Mouse (Mus musculus) thymus, postnatal 25 days (tissue): ENCODE measurements around the gene Nbeal2.

Experiments used
- DNase-seq: peaks from one replicate; pipeline ENCODE4 v3.0.0; 2022

The Nbeal2 gene

DNA sequence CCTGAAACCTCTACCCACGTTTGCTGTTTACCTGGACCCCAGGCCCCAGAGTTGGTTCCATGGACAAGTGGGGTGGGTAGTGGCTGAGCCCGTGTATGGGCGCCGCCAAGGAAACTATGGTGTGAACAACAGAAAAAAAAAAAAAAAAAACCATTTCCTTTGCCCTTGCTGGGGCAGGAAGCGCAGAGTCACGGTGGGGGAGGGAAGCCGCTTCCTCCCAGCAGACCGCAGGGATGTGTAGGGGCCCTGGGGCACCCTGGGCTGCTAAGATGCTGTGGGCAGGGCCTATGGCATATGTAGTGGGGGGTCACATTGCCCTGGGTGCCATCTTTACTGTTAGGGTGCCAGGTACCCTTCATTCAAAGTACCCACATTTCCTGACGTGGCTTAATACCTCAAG is 8.7 kb downstream of the Nbeal2 start:
- DNase-seq: peak; percentile 89

GRCm38 (mm10) chr9:110644295-110644694 is 9.7 kb downstream of the Nbeal2 start:
- DNase-seq: no peak

DNA sequence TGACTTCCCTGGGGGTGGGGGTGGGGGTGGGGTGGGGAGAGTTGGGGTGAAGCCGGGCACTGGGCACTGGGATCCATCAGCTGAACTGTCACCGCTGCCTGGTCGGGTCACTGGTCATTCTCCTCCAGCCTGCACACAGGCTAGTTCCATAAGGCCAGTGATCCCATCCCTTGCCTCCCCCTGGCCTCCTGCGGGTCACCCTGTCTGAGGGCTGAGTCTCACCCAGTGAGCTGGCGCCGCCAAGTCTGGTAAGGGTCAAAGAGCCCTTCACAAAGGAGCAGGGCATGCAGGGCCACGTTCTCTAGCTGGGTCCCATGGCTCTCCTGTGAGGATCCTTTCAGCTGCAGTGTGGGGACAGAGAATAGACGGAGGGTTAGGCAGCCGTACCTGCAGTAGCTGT is 10.2 kb downstream of the Nbeal2 start:
- no peak for DNase-seq

DNA sequence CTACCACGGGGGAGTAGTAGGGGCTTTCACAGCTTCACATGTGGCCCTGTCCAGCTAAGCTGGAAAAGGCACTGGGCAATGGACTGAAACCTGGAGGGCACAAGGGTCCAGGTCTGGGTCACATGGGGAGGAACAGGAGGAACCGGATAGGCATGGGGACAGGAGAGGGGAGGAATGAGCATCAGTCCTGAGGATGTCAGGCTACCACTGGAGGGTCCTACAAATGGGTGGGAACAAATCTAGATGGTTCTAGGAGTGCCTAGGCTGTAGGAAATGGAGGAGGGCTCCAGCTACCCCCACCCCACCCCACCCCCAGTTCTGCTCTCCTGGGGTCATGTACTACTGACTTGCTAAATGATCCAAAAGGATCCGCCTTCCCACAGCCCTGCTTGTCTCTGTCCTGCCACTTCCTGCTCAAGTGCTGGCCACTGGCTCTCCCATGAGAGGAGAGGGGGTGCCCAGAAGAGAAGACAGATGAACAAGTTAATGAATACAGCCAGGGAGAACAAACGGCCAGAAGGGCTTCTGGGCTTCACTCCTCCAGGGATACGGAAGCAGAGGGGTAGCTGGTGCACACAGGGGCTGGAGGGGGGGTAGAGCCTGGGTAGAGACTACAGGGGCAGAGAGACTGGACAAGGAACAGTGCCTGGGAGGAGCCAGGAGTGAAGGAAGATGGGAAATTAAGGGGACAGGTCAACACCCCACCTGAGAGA is 11.0 kb downstream of the Nbeal2 start:
- no peak for DNase-seq

DNA sequence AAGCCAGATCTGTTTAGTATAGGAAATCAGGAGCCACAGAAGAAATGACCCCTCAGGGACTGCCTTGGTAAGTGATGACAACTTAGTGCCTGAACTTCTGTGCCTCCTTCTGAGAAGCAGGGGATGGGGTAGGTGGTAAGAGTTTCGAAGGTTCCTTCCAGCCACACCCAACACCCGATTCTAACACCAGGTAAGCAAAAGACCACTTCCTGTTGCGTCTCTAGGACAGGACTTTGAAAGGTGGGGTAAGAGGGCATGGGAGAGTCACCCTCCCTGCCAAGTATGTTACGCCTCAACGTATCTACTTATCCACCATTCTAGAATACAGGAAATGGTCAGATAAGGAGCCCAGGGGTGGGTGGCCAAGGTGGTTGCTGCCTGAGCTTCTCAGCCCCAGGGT is 13.0 kb downstream of the Nbeal2 start:
- no peak for DNase-seq

GRCm38 (mm10) chr9:110638611-110639021 is 15.3 kb downstream of the Nbeal2 start:
- no peak for DNase-seq

- peak; percentile 91 for DNase-seq
Measured at GRCm38 (mm10) chr9:110635225-110635624, 18.7 kb downstream of the Nbeal2 start.

GRCm38 (mm10) chr9:110633882-110634281 is 20.1 kb downstream of the Nbeal2 start:
- no peak for DNase-seq

DNA sequence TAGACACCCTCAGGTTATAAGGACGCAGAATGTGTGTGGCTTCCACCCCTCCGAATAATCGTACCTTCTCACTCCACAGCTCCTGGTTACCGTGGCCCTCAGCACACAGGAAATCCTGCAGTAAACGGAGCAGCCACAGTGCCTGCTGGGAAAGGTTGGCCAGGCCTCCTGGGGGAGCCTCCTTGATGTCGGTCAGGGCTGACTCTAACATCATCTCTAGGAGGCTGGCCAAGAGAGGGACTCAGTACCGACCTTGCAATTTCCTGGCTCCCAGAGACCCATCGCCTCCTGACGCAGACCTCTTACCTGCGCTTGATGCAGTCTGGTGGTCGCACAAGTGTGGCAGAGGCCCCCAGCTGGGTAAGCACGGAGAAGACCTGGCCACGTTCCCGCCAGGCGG is 21.3 kb downstream of the Nbeal2 start:
- no peak for DNase-seq

DNA sequence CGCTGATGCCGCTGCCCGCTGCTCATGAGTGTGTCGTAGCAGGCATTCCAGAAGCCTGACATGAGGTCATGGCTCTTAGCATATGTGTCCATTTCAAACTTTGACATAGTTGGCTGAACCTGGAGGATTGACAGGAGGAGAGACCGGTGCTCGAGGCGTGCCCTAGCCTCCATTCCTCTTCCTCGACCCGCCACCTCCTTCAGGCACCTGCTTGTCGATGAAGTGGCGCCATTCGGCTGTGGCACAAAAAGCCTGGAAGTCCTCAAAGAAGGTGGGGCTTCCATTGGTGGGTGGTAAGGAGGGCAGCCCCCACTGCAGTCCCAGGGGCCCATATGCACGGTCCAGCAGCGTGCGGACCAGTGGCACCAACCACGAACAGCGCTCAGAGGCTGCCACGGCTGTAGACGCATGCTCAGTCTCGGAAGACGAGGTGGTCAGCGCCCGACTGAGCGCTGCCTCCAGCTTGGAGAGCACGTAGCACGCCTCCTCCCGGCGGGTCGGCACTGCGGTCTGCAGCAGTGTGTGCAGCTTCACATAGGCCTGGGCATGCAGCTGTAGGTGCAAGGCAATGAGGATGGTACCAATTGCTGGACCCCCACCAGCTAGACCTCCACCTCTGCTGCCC is 22.2 kb downstream of the Nbeal2 start:
- DNase-seq: no peak

DNA sequence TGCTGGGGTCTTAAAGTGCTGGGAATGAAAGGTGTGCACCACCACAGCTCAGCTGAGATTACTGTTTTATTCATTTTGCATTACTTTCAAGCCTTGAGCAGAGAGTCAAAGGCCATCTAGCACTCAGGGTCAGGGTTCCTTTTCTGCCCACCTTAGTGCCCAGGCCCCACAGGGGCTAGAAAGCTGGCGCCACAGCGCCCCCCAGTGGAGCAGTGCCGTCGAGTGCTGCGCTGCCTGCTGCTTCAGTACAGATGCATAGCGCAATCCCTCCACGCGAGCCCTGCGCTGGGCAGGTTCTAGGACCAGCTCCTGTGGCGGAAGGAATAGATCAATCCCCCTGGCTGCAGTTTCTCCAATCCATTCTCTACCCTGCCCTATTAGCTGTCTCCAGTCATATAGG is 22.8 kb downstream of the Nbeal2 start:
- peak; percentile 53 for DNase-seq

- DNase-seq: no peak
Measured at GRCm38 (mm10) chr9:110630171-110630570, 23.8 kb downstream of the Nbeal2 start.

- no peak for DNase-seq
Measured at GRCm38 (mm10) chr9:110625350-110625908, 28.5 kb downstream of the Nbeal2 start.

- no peak for DNase-seq
Measured at GRCm38 (mm10) chr9:110624361-110625166, 29.4 kb downstream of the Nbeal2 start, which contains the start of gene Nradd. Nradd (minus strand) TSS chr9:110624452.

DNA sequence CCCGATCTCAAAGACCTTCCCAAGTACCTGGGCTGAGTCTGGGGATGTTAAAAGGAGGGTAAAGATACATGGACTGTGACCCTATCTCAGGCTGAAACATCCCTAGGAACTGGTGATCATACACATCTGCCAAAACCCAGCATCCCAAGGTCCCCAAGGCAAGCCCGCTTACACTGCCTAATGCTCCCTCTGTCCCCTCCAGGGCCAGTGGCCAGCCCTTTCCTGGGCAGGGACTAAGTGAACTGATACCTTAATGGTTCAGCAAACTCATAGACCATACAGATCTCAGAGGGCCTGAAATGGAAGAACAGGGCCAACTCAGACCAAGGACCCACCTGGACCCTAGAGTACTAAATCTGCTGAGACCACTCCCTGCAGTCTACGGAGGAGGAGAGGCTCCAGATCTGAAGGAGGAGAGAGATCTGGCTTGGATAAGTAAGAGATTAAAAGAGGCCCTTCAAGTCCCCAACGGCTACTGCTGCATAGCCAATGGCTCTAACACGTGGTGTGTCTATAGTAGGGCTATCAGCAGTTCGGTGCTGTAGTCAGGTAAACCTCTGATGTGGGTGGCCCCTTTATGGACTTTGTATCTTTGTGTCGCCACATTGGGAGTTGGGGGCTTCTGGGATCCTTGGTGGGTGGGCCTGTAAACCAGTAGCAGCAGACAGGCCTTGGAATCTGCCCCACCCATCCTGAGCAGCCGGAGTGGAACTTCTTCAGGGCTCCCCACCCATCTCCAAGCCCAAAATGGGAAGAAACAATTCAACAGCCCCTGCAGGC is 30.4 kb downstream of the Nbeal2 start:
- no peak for DNase-seq

DNA sequence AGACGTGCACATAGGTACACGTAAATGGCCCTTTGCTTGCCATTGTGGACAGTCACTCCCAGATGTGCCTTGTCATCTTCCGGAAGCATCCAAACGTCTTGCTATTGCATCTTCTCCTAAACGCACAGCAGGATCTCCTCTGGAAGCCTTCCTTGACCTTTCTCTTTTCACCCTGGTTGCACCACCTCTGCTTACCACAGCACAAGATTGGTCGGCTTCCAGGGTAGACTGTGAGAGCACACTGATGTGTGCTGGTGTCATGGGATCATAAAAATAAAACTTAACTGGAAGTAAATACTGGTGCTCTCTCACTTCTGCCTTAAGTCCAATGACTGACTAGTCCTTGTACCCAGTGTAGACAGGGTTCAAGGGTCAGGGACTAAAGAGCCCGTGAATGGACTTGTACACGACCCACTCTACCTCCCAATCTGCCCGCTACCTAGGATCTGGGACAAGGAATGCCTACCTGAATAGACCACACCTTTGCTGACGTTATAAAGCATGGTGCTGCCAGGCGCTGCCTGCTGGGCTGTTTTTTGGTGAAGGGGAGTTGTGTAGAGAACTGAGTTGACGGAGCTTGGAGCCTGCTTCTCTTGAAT is 31.2 kb downstream of the Nbeal2 start:
- no peak for DNase-seq

DNA sequence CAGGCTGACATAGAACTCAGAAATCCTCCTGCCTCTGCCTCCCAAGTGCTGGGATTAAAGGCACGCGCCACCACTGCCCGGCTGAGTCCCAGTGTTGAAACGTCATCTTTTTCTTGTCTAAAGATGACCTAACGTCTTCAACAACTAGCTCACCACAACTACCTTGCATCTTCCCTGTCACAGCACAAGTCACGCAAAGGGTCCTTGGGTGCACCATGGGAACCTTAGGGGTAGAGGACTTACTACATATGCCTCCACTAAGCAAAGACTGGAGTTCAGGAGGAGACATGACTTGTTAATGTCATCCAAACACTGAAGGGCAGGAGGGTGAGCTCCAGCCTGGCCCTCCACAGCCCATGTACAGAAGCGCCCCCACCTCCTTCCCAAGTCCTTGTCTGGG is 33.3 kb downstream of the Nbeal2 start:
- DNase-seq: no peak

- no peak for DNase-seq
Measured at GRCm38 (mm10) chr9:110620180-110620579, 33.8 kb downstream of the Nbeal2 start.

DNA sequence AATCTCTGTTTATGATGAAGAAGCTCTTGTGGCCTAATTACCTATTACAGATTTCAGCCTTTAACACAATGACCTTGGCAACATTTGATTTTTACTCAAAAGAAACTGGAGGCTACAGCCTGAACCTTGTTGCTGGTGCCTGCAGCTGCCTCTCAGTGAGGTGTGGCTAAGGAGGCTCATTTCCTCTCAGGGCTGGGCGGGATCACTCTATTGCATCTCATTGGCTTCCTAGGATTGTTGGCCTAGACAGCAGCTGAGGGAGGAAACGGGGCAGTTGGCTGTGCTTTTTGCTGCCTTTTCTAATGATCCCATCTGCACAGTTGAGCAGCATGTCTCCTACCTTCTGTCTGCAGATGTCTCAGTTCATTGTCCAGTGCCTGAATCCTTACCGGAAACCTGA is 36.9 kb downstream of the Nbeal2 start:
- no peak for DNase-seq

DNA sequence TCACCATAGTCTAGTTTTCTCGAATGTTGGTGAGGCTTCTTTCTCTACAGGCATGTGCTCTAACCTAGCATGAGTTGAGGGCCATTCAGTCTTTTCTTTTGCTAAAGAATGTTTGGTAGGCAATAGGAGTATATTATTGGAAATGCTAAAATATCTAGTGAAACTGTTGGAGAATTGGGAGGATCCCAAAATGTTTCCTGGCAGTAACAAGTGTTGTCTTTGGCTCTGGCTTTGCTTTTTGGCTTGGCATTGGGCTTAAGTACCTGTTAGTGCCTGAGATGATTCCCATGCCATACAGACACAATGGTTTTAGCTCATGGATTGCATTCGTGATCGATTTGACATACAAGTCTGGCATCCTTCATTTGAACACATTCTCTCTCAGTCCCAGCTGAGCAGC is 42.5 kb downstream of the Nbeal2 start:
- no peak for DNase-seq

GRCm38 (mm10) chr9:110583521-110583920 is 70.4 kb downstream of the Nbeal2 start:
- no peak for DNase-seq

DNA sequence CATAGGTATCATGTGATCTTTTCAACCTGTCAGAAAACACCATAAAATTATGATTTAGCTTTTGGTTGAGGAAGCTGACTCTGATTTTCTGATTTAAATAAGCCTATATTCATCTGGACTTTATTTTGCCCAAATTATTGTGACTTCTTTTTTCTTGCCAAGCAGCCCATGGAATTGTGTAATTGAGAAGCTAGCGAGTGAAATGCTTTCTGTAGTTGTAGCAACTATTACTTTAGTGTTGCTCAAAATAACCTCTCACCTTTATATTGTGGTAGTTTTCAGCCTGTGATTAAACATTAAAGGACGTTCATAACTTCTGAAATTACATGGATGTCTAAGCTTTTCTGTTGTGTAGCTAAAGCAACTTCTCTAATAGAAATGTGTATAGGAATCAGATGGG is 71.8 kb downstream of the Nbeal2 start:
- DNase-seq: no peak
